Mouse (Mus musculus) Muller cell, postnatal 12 days (primary cell): Measurements from ENCODE around the gene Vstm5.

Experiments
- DNase-seq: peaks from one replicate; pipeline ENCODE4 v3.0.0-alpha.2; 2015; ENCODE audit errors: inconsistent ontology term

Vstm5 gene

GRCm38 (mm10) chr9:15308254-15308653, 69.4 kb downstream of the Vstm5 start:
- DNase-seq = no peak
